Mouse (Mus musculus) B cell, adult 62 days (primary cell): ENCODE measurements around the gene Gm10139. TPM values are rescaled to one million over a fixed set of nuclear protein-coding genes. Genes with fewer than 3 reads are reported as not detected.

Experiments used
- total RNA-seq: library from RNA; stranded (reverse); gene quantifications from 4 replicates; pipeline ENCODE4 v1.2.4, GENCODE M21; 2023

Gm10139 gene
- total RNA-seq = not detected in 4 replicates

GRCm38 (mm10) chr13:65512378-65512777 is at the start of gene Gm10139:
Gene Gm10139 (plus strand): TSS chr13:65512678.

Other genes with a start within 250 kb of the Gm10139 start
- 35.9 to 42.8 TPM (median 39.8 TPM) in 4 replicates for gene Zfp369, start 233.9 kb upstream of the Gm10139 start, total RNA-seq